Mouse (Mus musculus): Measurements from ENCODE around the gene P4hb. TPM values are rescaled to one million over a fixed set of nuclear protein-coding genes. Genes with fewer than 3 reads are reported as not detected.

Gene P4hb
- polyA plus RNA-seq, 1 experiment from 2014 or later = 519 TPM

- Histone ChIP-seq H3K9me3 (peaks cover 8% of the 10 kb centered on the region; the same call in 1 of the 2 replicates), H3K36me3 (peaks cover 18% of the 10 kb centered on the region), H3K4me1 (replicated peaks) (peaks cover 10% of the 10 kb centered on the region), H3K27ac (no peak overlapping the region), H3K27me3 (ENCODE audit: insufficient read depth, poor library complexity, severe bottlenecking) (no peaks in the 10 kb centered on the region), H3K4me3 (no peak overlapping the region)
- 84% methylated on average over 7 of the region's 7 CpGs for WGBS
- DNase-seq (ENCODE audit: low spot score) = no peak
These were observed 18.2 kb downstream of the P4hb start for GRCm38 (mm10) chr11:120554834-120555233.

GRCm38 (mm10) chr11:120552736-120553135 lies 20.3 kb downstream of the P4hb start:
- WGBS = 81% methylated on average over 5 of the region's 5 CpGs
- Histone ChIP-seq H3K9me3 (peaks cover 7% of the 10 kb centered on the region; the same call in 1 of the 2 replicates), H3K4me1 (replicated peaks) (peaks cover 29% of the 10 kb centered on the region), H3K27ac (no peak overlapping the region), H3K36me3 (peaks cover 7% of the 10 kb centered on the region; the same call in 1 of the 2 replicates), H3K4me3 (no peak overlapping the region), H3K27me3 (ENCODE audit: insufficient read depth, poor library complexity, severe bottlenecking) (no peaks in the 10 kb centered on the region)
- no peak for DNase-seq (ENCODE audit: low spot score)

- H3K9me3 ChIP-seq = no peaks in the 10 kb centered on the region
- H3K36me3 ChIP-seq = peaks cover 23% of the 10 kb centered on the region
- no peaks in the 10 kb centered on the region for H3K27me3 ChIP-seq (ENCODE audit: insufficient read depth, poor library complexity, severe bottlenecking)
- peak within 1 kb of the TSS; percentile 100 for H3K4me3 ChIP-seq
- 93% methylated on average over 28 of the region's 28 CpGs for WGBS
- DNase-seq (ENCODE audit: low spot score) = no peak
- H3K27ac ChIP-seq = peak within 1 kb of the TSS; percentile 96
- H3K4me1 ChIP-seq (replicated peaks) = peaks cover 35% of the 10 kb centered on the region
These were observed 22.1 kb downstream of the P4hb start, which contains the start of gene Ppp1r27 for GRCm38 (mm10) chr11:120550810-120551440. Gene Ppp1r27 (minus strand): TSS chr11:120551132.

- H3K36me3 ChIP-seq = peaks cover 30% of the 10 kb centered on the region
- H3K27me3 ChIP-seq (ENCODE audit: insufficient read depth, poor library complexity, severe bottlenecking) = no peaks in the 10 kb centered on the region
- no peak for DNase-seq (ENCODE audit: low spot score)
- H3K4me3 ChIP-seq = peak overlapping the region; percentile 100
- peak overlapping the region; percentile 96 for H3K27ac ChIP-seq
- WGBS = 73% methylated on average over 11 of the region's 11 CpGs
- H3K9me3 ChIP-seq = no peaks in the 10 kb centered on the region
- H3K4me1 ChIP-seq (replicated peaks) = peaks cover 35% of the 10 kb centered on the region
These were observed 22.9 kb downstream of the P4hb start for GRCm38 (mm10) chr11:120549986-120550809.

- H3K27me3 ChIP-seq (ENCODE audit: insufficient read depth, poor library complexity, severe bottlenecking) = no peaks in the 10 kb centered on the region
- peak within 1 kb of the TSS; percentile 96 for H3K27ac ChIP-seq
- H3K36me3 ChIP-seq = peaks cover 39% of the 10 kb centered on the region
- 1% methylated on average over 84 of the region's 87 CpGs for WGBS
- peak; percentile 90 for DNase-seq (ENCODE audit: low spot score)
- no peaks in the 10 kb centered on the region for H3K9me3 ChIP-seq
- H3K4me1 ChIP-seq (replicated peaks) = peaks cover 35% of the 10 kb centered on the region
- H3K4me3 ChIP-seq = peak within 1 kb of the TSS; percentile 100
These were observed 23.7 kb downstream of the P4hb start, which contains the start of gene Mcrip1 for GRCm38 (mm10) chr11:120549168-120549945. Gene Mcrip1 (minus strand): TSS chr11:120549727.

GRCm38 (mm10) chr11:120548786-120549167 lies 24.3 kb downstream of the P4hb start:
- peak overlapping the region; percentile 96 for H3K27ac ChIP-seq
- no peaks in the 10 kb centered on the region for H3K9me3 ChIP-seq
- WGBS = 37% methylated on average over 7 of the region's 7 CpGs
- peaks cover 35% of the 10 kb centered on the region for H3K4me1 ChIP-seq (replicated peaks)
- DNase-seq (ENCODE audit: low spot score) = no peak
- H3K4me3 ChIP-seq = peak overlapping the region; percentile 100
- peaks cover 45% of the 10 kb centered on the region for H3K36me3 ChIP-seq
- H3K27me3 ChIP-seq (ENCODE audit: insufficient read depth, poor library complexity, severe bottlenecking) = no peaks in the 10 kb centered on the region

- no peaks in the 10 kb centered on the region for H3K27me3 ChIP-seq (ENCODE audit: insufficient read depth, poor library complexity, severe bottlenecking)
- peaks cover 50% of the 10 kb centered on the region for H3K36me3 ChIP-seq
- H3K27ac ChIP-seq = peak overlapping the region; percentile 96
- WGBS = 86% methylated on average over 3 of the region's 3 CpGs
- no peaks in the 10 kb centered on the region for H3K9me3 ChIP-seq
- peaks cover 35% of the 10 kb centered on the region for H3K4me1 ChIP-seq (replicated peaks)
- H3K4me3 ChIP-seq = peak overlapping the region; percentile 100
- DNase-seq (ENCODE audit: low spot score) = no peak
These were observed 24.8 kb downstream of the P4hb start for GRCm38 (mm10) chr11:120548214-120548613.

- peaks cover 58% of the 10 kb centered on the region for H3K36me3 ChIP-seq
- no peaks in the 10 kb centered on the region for H3K9me3 ChIP-seq
- 69% methylated on average over 2 of the region's 2 CpGs for WGBS
- H3K27me3 ChIP-seq (ENCODE audit: insufficient read depth, poor library complexity, severe bottlenecking) = no peaks in the 10 kb centered on the region
- no peak for DNase-seq (ENCODE audit: low spot score)
- peak overlapping the region; percentile 100; the same call in 1 of the 2 replicates for H3K4me3 ChIP-seq
- peaks cover 39% of the 10 kb centered on the region for H3K4me1 ChIP-seq (replicated peaks)
- no peak overlapping the region for H3K27ac ChIP-seq
These were observed 25.6 kb downstream of the P4hb start for GRCm38 (mm10) chr11:120547469-120547868.

- H3K4me3 ChIP-seq = no peak overlapping the region
- peaks cover 66% of the 10 kb centered on the region for H3K36me3 ChIP-seq
- 95% methylated on average over 3 of the region's 3 CpGs for WGBS
These were observed 27.1 kb downstream of the P4hb start for GRCm38 (mm10) chr11:120545964-120546363.

GRCm38 (mm10) chr11:120542376-120542775 lies 30.7 kb downstream of the P4hb start:
- WGBS = 91% methylated on average over 6 of the region's 6 CpGs
- DNase-seq (ENCODE audit: low spot score) = no peak

More at GRCm38 (mm10) chr11:120545964-120546363, 27.1 kb downstream of the P4hb start:
- no peaks in the 10 kb centered on the region for H3K9me3 ChIP-seq
- H3K27me3 ChIP-seq (ENCODE audit: insufficient read depth, poor library complexity, severe bottlenecking) = no peaks in the 10 kb centered on the region
- H3K27ac ChIP-seq = no peak overlapping the region
- DNase-seq (ENCODE audit: low spot score) = no peak
- peaks cover 39% of the 10 kb centered on the region for H3K4me1 ChIP-seq (replicated peaks)

GRCm38 (mm10) chr11:120541907-120542306 lies 31.1 kb downstream of the P4hb start:
- DNase-seq (ENCODE audit: low spot score) = peak; percentile 26
- Histone ChIP-seq H3K4me3 (no peak overlapping the region), H3K27me3 (ENCODE audit: insufficient read depth, poor library complexity, severe bottlenecking) (0 out of 2 replicates have a peak, but pooled peaks cover 2% of the 10 kb centered on the region), H3K36me3 (peaks cover 55% of the 10 kb centered on the region), H3K27ac (no peak overlapping the region), H3K4me1 (replicated peaks) (peaks cover 26% of the 10 kb centered on the region), H3K9me3 (no peaks in the 10 kb centered on the region)
- WGBS = 50% methylated on average over 4 of the region's 4 CpGs

More at GRCm38 (mm10) chr11:120542376-120542775, 30.7 kb downstream of the P4hb start:
- H3K36me3 ChIP-seq = peaks cover 58% of the 10 kb centered on the region
- no peaks in the 10 kb centered on the region for H3K9me3 ChIP-seq
- no peaks in the 10 kb centered on the region for H3K27me3 ChIP-seq (ENCODE audit: insufficient read depth, poor library complexity, severe bottlenecking)
- no peak overlapping the region for H3K4me3 ChIP-seq
- peaks cover 28% of the 10 kb centered on the region for H3K4me1 ChIP-seq (replicated peaks)
- H3K27ac ChIP-seq = no peak overlapping the region

GRCm38 (mm10) chr11:120539285-120540014 lies 33.6 kb downstream of the P4hb start:
- peaks cover 31% of the 10 kb centered on the region for H3K36me3 ChIP-seq
- peaks cover 15% of the 10 kb centered on the region; the same call in 1 of the 2 replicates for H3K27me3 ChIP-seq (ENCODE audit: insufficient read depth, poor library complexity, severe bottlenecking)
- peak overlapping the region; percentile 67 for H3K27ac ChIP-seq
- H3K4me3 ChIP-seq = peak overlapping the region; percentile 26
- H3K4me1 ChIP-seq (replicated peaks) = peaks cover 26% of the 10 kb centered on the region
- no peaks in the 10 kb centered on the region for H3K9me3 ChIP-seq
- DNase-seq (ENCODE audit: low spot score) = peak; percentile 34
- WGBS = 26% methylated on average over 10 of the region's 10 CpGs
